Mouse (Mus musculus): Measurements from ENCODE around the gene Ccdc63. TPM values are rescaled to one million over a fixed set of nuclear protein-coding genes. Genes with fewer than 3 reads are reported as not detected.

The Ccdc63 gene
- polyA plus RNA-seq, 1 experiment, result 0.18 TPM

DNA sequence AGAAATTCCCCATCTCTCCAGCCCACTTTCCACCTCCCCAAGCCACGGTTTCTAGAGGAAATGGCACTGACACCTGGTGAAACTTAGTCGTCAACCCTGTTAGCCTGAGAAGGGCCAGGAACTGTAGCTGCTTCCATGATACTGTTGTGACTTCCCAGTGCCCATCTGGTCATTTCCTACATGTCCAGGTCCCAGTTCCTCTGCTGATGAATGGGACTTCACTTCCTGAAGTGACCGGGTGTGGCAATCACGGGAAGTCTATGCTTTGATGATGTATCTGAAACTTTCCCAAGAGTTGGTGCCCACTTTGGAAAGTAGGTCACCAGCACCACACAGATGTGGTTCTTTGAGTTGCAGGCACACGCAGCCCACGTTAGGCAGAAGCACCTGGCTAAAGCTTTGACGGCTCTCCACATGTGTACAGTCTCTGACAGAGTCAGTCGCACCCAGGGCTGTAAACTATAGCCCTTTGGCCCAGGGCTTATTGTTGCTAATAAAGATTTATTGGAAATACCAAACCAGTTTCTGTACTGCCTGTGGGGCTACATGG is 15.3 kb downstream of the Ccdc63 start:
- DNase-seq (ENCODE audit: low spot score), result no peak

DNA sequence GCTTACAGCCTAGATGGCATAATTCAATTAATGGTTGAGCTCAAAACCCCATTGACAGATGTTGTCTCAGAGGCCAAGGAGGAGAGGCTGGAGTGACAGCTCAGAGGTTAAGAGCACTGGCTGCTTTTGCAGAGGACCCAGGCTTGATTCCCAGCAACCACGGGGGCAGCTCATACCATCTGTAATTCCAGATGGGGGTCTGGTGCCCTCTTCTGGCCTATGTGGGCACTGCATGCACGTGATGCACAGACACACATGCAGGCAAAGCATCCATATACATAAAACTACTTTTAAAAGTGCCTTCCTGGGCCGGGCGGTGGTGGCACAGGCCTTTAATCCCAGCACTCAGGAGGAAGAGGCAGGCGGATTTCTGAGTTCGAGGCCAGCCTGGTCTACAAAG is 24.4 kb downstream of the Ccdc63 start:
- no peak for DNase-seq (ENCODE audit: low spot score)

DNA sequence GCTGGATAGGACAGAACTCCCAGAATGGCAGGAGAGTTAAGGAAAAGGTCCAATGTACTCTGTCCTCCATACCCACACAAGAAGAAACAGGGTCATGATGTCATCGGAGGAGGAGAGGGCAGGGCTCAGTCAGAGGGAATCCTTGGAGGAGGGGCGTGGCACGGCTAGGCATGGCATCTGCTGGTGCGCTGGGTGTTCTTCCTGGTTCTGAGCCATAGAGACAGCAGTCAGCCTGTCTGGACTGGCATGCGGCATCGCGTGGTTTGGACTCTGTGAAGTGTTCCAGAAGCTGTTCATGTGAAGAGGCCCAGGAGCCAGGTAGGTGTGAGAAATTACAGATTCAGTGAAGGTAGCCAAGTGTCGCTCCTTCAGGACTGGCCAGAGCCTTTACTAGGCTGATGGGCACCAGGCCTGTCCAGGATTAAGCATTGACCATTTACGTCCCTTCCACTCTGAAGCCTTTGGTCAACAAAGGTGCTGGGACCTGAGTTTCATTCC is 25.3 kb downstream of the Ccdc63 start:
- DNase-seq (ENCODE audit: low spot score), result no peak

DNA sequence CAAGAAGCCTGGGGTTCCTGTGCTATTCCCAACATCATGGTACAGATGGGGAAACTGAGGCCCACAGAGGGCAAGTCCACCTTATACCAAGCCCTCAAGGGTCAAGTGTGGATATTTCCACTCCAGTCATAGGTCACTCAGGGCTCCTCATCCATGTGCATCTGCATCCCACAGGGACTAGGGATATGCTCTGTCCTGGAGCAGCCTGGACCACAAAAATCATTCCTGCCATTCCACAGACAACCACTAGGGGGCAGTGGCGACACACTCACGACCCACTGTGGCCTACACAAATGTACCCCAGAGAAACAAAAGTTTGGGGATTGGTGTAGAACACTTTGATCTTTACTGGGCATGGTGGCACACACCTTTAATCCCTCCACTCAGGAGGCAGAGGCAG is 26.4 kb downstream of the Ccdc63 start:
- no peak for DNase-seq (ENCODE audit: low spot score)

DNA sequence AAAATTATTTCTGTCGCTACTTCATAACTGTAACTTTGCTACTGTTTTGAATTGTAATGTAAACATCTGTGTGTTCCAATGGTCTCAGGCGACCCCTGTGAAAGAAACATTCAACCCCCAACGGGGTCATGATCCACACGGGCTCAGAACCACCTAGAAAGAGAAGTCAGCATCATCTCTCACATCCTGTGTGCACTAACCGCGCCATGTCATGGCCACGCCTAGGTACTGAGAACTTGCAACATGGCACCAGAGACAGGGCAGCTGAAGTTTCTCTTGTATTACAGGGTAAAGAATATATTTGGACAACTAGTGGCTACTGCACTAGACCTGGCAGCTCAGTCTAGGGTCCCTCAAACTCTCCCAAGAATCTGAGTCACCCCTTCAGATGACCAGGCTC is 27.2 kb downstream of the Ccdc63 start:
- DNase-seq (ENCODE audit: low spot score), result no peak

DNA sequence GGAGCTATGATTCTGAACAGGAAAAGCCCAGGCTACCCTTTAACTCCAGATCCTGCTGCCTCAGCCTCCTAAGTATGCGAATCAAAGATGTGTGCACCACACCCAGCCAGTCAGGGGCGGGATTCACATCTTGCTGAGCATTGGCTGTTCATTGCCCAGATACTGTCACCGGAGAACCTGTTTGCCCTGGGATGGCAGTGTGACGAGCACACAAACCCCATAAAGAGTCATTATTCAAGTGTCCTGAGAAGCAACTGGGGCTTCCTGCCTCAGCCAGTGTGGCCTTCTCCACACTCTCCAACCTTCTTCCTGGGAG is 28.7 kb downstream of the Ccdc63 start:
- DNase-seq (ENCODE audit: low spot score), result no peak

DNA sequence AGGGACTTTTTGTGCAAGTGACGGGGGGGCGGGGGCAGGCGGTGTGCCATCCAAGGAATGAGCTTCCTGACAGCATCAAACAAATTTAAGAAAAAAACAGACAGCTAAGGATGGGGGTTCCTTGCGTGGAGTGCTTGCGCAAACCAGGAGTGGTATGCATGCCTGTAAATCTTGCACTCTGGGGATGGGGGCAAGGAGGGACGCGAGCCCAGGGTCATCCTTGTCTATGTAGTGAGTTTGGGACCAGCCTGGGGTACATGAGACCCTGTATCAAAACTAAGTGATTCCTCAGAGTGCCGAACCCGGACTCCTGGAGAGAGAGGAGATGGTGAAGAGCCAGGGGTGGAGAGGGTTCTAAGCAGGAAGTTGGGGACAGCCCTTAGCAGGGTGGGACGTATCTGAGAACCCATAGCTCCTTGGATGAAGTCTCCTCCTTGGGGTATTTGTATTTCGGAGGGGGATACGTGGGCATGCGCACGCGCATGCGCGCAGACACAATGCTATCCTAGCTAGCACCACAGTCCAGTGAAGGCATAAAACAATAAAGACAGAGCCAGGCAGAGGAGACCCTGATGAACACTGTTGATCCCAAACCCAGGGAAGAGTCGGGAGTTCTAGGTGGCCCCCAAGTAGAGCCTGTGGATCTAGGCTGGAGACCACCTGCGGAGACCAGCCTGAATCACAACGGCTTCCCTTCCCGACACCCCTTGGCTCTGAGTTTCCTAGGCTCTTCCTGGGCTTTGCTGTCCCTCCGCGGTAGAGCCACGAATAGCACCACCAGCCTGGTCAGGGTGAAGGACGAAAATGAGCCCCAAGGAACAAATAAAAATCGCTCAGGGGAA is 29.3 kb downstream of the Ccdc63 start:
- no peak for DNase-seq (ENCODE audit: low spot score)

DNA sequence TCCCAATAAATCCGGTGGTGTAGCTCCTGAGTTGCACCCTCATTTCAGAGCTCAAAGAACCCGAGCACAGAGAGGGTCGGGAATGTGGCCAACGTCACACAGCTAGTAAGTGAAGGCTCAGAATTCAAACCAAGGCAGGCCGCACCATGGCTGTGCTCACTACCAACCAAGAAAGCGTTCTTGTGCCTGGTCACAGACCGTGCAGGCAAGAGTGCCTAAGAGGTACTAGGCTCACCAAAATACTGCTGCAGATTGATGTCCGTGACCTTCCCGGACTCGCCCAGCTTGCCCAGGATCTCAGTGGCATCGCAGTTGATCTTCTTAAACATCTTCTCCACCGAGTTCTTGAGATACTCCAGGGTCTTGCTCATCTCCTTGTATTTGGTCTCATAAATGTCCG is 30.0 kb downstream of the Ccdc63 start:
- DNase-seq (ENCODE audit: low spot score), result no peak

DNA sequence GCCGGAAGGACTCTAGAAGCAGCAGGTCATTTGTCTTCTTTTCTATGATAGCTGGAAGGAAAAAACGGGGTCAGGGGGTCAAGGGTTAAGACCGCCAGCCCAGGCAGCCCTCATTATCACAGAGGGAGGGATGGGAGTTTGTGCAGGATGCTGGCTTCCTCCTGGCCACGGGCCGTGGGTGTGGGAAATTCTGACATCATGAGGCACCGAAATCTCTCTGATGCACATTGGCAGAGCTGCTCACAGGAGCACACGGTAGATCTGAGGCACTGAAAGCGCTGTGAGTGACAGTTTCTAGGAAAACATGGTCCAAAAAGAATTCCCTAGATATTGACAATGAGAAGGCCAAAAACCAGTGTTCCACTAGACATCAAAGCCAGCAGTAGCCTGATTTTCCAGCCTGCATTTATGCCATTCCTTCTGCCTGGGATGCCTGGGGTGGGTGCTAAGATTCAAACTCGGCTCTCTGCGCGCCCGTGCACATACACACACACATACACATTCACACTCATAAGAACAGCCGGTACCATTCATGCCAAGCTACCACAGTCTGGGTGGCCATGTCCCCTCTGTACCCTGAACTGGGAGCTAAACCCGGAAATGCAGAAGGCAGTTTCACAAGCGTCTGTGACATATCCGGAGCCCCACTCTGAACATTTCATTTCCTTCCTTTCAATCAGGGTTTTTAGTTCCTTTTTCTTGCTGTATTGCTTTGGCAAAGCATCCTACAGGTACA is 31.1 kb downstream of the Ccdc63 start:
- no peak for DNase-seq (ENCODE audit: low spot score)

DNA sequence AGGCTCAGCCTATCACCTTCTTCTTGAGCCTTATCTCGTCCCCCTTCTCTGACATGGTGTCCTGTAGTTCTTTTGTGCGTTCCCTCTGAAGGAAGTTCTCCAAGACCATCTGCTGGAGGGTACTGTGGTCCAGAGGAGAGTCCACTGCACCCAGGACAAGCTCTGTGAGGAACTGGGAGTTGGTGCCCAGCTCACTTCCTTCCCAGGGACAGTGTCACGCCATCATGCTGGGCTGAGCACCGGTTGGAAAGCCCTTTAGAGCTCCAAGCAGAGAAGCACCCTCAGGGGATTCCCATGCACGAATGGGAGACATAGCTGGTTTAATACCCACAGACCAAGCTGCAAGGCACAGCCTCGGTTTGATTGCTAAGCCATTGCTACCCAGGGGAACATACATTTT is 32.5 kb downstream of the Ccdc63 start:
- no peak for DNase-seq (ENCODE audit: low spot score)

DNA sequence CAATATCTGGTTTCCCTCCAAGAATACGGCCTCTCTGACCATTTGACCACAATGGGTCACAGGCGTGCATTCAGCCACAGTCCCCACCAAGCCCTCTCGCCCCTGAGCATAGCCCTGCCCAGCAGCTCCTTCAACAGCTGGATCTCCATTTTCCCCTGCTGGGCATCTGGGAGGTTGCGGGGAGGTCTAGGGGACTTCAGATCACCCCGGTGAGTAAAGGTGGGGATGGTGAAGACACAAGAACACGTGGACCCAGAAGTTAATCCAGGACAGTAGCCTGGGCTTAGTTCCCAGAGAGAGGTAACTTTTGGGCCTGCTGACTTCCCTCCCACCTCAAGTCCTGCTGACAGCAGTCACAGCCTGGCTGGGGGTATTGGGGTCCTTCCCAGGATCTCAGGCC is 34.4 kb downstream of the Ccdc63 start:
- DNase-seq (ENCODE audit: low spot score), result no peak

DNA sequence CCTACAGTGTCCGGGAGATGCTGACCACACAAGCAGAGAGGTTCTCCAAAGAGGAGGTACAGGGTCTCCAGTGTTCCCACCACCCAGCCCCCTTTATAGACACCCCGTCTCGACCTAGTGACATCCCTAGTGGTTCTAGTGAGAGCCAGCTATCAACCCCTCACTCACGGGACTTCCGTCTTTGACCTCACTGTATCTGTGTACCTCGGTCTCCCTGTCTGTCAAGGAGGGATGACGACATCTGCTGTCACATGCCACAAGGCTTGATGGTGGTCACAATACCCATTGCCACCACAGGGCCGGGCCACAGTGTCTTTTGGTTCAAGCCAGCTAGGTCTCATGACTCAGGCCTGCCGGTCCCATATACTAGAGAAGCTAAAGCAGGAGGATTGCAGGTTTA is 35.6 kb downstream of the Ccdc63 start:
- DNase-seq (ENCODE audit: low spot score), result no peak

DNA sequence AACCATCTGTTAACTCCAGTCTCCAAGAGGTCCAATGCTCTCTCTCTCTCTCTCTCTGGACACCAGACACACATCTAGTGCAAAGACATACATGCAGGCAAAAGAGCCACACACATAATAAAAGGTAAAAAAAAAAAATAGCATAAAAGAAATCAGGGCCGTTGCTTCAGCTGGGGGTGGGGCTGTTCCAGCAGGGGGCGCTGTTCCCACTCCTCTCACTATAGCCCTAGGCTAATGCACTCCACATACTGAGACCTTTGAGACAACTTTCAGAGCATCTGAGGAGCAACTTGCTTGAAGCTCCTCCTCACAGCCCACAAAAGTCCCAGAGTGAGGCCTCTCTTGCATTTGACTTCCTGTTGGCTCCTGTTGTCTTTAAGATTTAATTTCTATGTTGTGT is 36.4 kb downstream of the Ccdc63 start:
- DNase-seq (ENCODE audit: low spot score), result no peak

DNA sequence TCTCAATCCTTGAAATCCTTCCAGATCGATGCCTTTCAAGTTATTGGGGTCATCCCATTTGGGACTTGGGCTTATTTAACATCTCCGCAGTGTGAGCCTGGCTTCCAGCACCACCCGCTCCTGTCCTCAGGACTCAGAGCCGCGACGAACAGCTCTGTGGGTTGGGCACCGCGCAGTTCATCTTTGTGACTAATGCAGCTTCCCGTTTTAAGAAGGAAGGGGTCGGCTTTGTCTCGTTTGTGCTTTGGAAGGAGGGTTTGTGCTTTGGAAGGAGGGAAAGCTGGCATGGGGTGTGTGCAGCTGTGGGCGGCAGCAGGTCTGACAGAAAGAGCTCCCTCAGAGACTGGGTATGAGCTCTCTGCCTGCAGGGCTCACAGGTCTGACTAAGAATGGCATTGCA is 37.5 kb downstream of the Ccdc63 start:
- DNase-seq (ENCODE audit: low spot score), result no peak

DNA sequence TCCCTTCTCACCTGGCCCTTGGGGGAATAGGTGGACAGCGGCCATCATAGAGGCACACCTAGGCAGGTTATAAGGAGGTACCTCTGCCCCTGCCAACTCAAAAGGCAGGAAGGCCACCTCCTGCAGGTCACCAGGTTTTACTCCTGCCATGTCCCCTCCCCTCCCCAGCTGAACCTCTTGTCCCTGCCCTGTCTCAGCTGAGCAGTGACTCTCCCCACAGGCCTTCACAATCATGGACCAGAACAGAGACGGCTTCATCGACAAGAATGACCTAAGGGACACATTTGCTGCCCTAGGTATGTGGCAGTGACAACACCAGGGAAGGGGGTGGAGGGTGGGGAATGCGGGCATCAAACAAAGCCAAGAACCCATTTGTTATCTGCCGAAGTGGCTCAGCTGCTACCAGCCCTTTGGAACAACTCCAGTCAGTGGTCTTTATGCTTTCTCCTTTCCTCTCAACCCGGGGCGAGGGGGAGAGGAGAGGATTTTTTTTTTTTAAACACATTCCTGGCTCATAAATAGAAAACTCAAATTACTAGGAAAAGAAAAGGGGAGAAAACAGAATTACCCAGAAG is 38.1 kb downstream of the Ccdc63 start:
- DNase-seq (ENCODE audit: low spot score), result no peak

DNA sequence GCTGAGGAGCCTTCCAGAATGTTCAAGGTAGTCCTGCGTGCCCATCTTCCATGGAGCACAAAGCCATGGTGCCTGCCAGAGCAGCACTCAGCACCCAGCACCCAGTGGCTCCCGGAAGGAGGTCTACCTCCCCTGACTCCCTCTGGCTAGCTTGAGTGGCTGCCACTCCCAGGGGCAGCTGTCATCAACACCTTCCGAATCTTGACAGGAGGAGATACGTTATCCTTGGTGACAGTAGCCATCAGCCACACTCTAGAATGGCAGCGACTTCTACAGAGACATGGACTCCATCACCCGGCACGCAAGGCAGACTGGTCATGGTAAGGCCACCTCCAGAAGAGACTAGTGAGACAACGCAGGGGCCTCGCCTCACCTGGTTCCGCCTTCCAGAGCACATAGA is 46.2 kb downstream of the Ccdc63 start:
- no peak for DNase-seq (ENCODE audit: low spot score)

DNA sequence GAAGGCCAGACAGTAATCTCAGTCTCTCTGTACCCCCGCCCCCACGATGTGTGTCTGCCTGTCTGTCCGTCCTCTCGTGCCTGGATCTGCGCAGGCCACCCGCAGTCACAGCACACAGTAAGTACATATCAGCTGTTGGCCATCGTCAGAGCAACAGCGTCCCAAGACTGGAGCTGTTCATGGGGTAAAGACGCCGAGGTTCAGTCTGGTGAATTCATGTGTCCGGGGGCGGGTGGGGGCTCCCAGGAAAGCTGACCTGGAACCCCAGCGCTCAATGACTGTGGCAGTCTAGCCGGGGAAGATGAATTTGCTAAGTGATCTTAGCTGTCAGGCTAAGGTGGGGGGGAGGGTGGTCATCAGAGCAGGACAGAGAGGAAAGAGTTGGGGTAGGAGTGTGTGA is 46.9 kb downstream of the Ccdc63 start:
- DNase-seq (ENCODE audit: low spot score), result no peak

DNA sequence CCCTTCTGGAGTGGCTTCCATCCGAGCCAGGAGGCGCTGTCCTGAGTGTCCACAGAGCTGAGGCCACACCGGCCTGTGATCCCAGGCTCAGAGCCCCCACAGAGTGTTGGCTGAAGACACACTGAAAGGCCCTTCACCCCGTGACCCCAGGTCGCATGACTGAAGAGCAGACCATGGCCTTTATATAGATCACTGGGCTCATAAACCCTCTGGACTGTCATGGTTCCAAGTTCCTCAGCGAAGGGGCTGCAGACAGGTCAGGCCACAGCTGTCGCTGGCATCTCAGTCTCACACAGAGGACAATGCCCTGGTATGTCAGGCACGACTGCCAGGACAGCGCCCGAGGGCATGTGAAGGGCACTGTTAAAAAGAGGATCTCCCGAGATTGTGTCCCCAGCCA is 47.8 kb downstream of the Ccdc63 start:
- DNase-seq (ENCODE audit: low spot score), result no peak

DNA sequence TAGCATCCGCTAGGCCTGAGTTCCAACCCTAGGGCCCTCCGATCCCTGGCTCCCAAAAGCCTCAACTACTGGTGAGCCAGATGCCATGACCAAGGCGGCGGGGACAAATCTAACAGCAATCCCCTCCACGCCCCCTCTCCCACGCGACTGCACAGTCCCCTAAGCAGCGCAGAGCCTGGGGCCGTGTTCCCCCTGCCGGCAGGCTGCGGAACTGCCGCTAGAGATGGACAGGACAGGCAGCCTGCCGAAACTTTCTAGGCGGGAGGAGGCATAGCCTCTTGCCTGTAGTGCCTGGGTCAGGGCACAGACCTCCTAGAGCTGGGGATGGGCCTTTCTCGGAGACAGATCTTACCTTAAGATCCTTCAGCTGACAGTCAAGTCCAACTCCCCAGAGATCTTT is 49.6 kb downstream of the Ccdc63 start:
- no peak for DNase-seq (ENCODE audit: low spot score)

DNA sequence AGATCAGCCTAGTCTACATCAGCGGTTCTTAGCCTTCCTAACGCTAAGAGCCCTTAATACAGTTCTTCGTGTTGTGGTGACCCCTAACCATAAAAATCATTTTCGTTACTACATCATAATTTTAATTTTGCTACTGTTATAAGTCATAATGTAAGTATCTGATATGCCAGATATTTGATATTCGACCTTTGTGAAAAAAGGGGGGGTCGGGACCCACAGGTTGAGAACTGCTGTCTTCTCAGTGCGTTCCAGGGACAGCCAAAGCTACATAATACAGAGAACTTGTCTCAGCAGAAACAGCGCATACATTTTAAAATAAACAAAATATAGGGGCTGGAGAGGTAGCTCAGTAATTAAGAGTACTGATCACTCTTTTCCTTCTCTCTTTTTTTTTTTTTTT is 51.0 kb downstream of the Ccdc63 start:
- DNase-seq (ENCODE audit: low spot score), result no peak

DNA sequence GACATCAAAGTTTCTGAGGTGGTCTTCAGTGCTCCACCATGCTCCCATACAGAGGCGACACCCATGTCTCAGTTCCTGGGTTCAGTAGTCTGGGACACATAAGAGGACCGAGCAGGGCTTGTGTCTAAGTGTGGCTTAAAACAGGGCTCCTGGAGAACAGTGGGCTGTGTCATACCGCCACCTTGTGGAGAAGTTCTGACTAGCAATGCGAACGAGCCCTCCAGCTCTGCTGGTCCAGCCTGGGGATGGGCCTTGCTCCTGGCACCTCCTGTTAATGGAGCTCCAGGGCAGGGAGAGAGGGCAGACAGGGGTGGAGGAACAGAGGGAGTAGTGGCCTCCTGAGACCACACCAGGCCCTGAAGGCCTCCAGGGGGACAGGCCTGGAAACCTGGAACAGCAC is 51.7 kb downstream of the Ccdc63 start:
- peak; percentile 67 for DNase-seq (ENCODE audit: low spot score)

DNA sequence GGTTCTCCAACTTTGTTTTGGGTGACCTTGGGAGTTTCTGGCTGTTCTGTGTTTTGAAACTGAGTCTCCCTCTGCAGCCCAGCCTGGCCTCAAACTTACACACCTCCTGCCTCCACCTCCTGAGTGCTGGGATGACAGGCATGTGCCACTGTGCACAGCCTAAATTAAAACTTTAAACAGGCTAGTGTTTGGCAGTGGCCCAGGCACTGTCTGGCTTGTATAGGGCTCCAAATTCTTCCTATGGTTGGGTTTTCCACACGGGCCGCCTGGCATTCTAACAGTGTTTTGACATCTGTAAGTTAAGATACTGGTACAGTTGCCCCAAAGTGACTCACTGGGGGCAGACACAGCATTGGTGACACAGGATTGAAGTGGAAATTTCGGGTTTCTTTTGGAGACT is 54.5 kb downstream of the Ccdc63 start:
- no peak for DNase-seq (ENCODE audit: low spot score)

DNA sequence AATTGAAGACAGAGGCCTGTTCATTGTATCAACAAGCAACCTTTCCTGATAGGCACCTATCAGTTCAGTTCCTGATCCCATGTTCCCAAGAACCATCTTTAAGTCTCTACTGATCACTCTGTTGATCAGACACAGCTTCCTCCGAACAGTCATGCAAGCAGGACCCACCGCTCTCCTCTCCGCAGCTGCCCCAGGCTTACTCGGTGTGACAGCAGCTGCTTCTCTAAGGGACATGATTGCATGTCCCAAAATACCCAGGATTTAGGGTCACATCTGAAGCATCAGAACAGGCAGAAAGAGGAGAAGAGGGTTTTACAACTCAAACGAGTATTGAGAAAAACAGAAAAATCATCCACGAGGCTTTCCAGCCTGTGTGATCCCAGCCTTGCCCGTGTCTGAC is 55.3 kb downstream of the Ccdc63 start:
- no peak for DNase-seq (ENCODE audit: low spot score)

Data from urinary bladder, adult 2 months (tissue).